8 mouse cellular contexts compared by ENCODE assay signal in genomic region chr15:85709268-85709973, GRCm38 (mm10). TPM values are rescaled to one million over a fixed set of nuclear protein-coding genes. Genes with fewer than 3 reads are reported as not detected.
DNase-seq lines count a peak whose midpoint lies in the region; ATAC-seq lines count a peak whose summit lies in the region.

No protein-coding gene starts in this region.

- no peak overlapping the region for H3K4me3 ChIP-seq in hindbrain, embryonic 13.5 days

- peak; percentile 72 for DNase-seq in R1 (ENCODE audit: low read depth, low spot score)
- DNase-seq in cerebellum, adult 9-10 months = peak; percentile 95
- peak; percentile 80 to 95 for DNase-seq in frontal cortex, adult 2 months (ENCODE audit: extremely low spot score in 1 of 2, low spot score in 1 of 2)
- peak; percentile 81 to 89 for DNase-seq in layer of hippocampus, postnatal 25 days (ENCODE audit: extremely low spot score in 1 of 2, low spot score in 1 of 2)
- DNase-seq in right cerebral cortex, adult 2 months (ENCODE audit: low spot score in 2 of 2) = peak; percentile 91 to 94
- DNase-seq in urinary bladder, adult 2 months (ENCODE audit: low spot score) = peak; percentile 74

- H3K36me3 ChIP-seq in hindbrain, embryonic 13.5 days = peaks cover 32% of the 10 kb centered on the region

- no peak overlapping the region for H3K9ac ChIP-seq in hindbrain, embryonic 13.5 days

- peak overlapping the region; percentile 70 for H3K27ac ChIP-seq in hindbrain, embryonic 13.5 days

- H3K4me2 ChIP-seq in hindbrain, embryonic 13.5 days = no peak overlapping the region

- H3K27me3 ChIP-seq in hindbrain, embryonic 13.5 days = peaks cover 15% of the 10 kb centered on the region; the same call in 1 of the 2 replicates

- WGBS in hindbrain, embryonic 13.5 days = 42% methylated on average over 10 of the region's 10 CpGs

- H3K4me1 ChIP-seq in hindbrain, embryonic 13.5 days (replicated peaks) = peaks cover 28% of the 10 kb centered on the region

- no peaks in the 10 kb centered on the region for H3K9me3 ChIP-seq in hindbrain, embryonic 13.5 days

- peak; percentile 27 for ATAC-seq in hindbrain, embryonic 13.5 days (ENCODE audit: low FRiP score)
- ATAC-seq in megakaryocyte progenitor cell, adult 5-6 weeks (replicated peaks; ENCODE audit: poor library complexity) = peak; percentile 68

RNA-seq across cellular contexts. Expression of gene Ppara, which starts 25.4 kb away (rescaled TPM):
- 1.4 and 1.5 TPM in 2 replicates for polyA plus RNA-seq in frontal cortex, adult 2 months (2012; rRNA removed)
- 1.2 and 1.7 TPM in 2 replicates for polyA plus RNA-seq in hindbrain, embryonic 13.5 days (2015; fragmentation: Nextera tagmentation; extraction: Ambion mirVana)
- 1 to 10 TPM; 3.1 to 3.3 TPM for total RNA-seq in layer of hippocampus, postnatal 25 days (2021)
- total RNA-seq in megakaryocyte progenitor cell, adult 5-6 weeks (2015) = not detected in 2 replicates
- total RNA-seq in megakaryocyte progenitor cell, adult 5-6 weeks (2017) = not detected in 2 replicates
- 6.9 and 7.8 TPM in 2 replicates for polyA plus RNA-seq in urinary bladder, adult 2 months (2012; rRNA removed)
